Mouse (Mus musculus) brain, adult 10 weeks (tissue): ENCODE data around the gene Rps6ka2. TPM values are rescaled to one million over a fixed set of nuclear protein-coding genes. Genes with fewer than 3 reads are reported as not detected.

Experiments used
- polyA plus RNA-seq: library from polyadenylated mRNA; stranded (reverse); fragments of 350-450 nt; fragmentation: Illumina TruSeq; extraction: RNeasy Lipid Tissue Mini Kit (QIAGEN cat#74804); gene quantifications from one replicate; pipeline ENCODE4 v1.2.3, GENCODE M21; 2015; ENCODE audit warnings: low read depth, low replicate concordance

Rps6ka2 gene
- 37.3 TPM for polyA plus RNA-seq

GRCm38 (mm10) chr17:7169627-7170303, at the start of gene Rps6ka2:
Gene Rps6ka2, plus strand, starts transcription at chr17:7170115.

DNA sequence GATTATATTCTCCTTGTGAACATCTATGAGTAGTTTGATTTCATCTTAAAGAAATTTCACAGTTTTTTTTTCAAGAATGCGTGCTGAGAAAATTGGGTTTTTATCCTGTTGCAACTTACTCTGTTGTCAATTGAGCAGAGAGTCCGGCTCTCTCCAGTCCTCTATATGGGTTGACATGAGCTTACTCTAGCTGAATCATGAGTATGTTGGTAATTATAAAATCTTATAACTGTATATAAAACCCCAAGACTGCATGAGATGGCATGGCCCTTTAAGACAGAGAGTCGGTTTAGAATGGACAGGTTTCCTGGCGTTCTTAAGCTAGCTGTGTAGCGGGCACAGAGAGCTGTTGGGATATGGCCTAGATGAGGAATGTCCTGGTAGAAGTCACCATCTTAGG, 154.4 kb downstream of the Rps6ka2 start, which contains the start of gene Tcp10a:
TSS of gene Tcp10a (plus strand) at position 301 of the 400 bp plus-strand sequence.

DNA sequence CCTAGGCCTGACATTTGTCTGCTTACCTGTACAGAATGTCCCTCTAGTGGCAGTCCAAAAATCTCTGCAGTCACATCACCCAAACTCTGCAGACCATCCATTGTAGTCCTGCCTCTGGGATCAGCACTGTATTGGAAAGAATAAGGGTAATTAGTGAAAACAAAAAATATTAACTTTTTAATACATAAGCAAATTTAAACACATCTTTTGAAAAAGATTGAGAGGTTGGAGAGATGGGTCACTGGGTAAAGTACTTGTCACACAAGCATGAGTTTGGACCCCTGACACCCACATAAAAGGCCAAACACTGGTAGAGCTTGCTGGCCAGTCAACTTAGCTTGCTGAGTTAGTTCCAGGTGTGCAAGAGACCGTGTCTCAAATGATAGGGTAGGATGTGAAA, 182.7 kb downstream of the Rps6ka2 start, which contains the start of gene Ttll2:
TSS of gene Ttll2 (minus strand) at position 101 of the 400 bp plus-strand sequence.

Other genes starting within 250 kb of the Rps6ka2 start
- gene Rsph3b, start 221.4 kb upstream of the Rps6ka2 start, polyA plus RNA-seq: 26.4 TPM
- 45.8 TPM for gene Tagap1, start 209.0 kb upstream of the Rps6ka2 start, polyA plus RNA-seq
- gene Rnaset2b, start 199.5 kb upstream of the Rps6ka2 start, polyA plus RNA-seq: 77.0 TPM
- 0.42 TPM for gene Gm49721, start 191.2 kb upstream of the Rps6ka2 start, polyA plus RNA-seq
- 1.4 TPM for gene Gm1604a, start 144.5 kb upstream of the Rps6ka2 start, polyA plus RNA-seq
- not detected for gene Tcp10a, start 154.5 kb downstream of the Rps6ka2 start, polyA plus RNA-seq
- not detected for gene Ttll2, start 182.6 kb downstream of the Rps6ka2 start, polyA plus RNA-seq
- gene Gm49630, start 201.9 kb downstream of the Rps6ka2 start, polyA plus RNA-seq: not detected
- gene Unc93a2, start 215.3 kb downstream of the Rps6ka2 start, polyA plus RNA-seq: not detected